Mouse (Mus musculus) retina, postnatal 7 days (tissue): ENCODE measurements at regions not wholly inside any gene's neighbourhood (a gene's known extent, or its start where the extent isn't known, plus 50 kb on each side); places are given as distances from the start of the nearest gene placed in this dataset.

Experiments
- DNase-seq: peaks from one replicate; pipeline ENCODE4 v3.0.0-alpha.2; 2012; ENCODE audit warnings: low read depth, low spot score

- DNase-seq = no peak
Measured at GRCm38 (mm10) chr3:147178746-147179145, 326.6 kb downstream of the Ttll7 start.

- DNase-seq = no peak
Measured at GRCm38 (mm10) chr3:147180711-147181110, 328.5 kb downstream of the Ttll7 start.

GRCm38 (mm10) chr3:147181501-147182365 is 329.6 kb downstream of the Ttll7 start:
- no peak for DNase-seq

- no peak for DNase-seq
Measured at GRCm38 (mm10) chr3:147182366-147182875, 330.3 kb downstream of the Ttll7 start.

- no peak for DNase-seq
Measured at GRCm38 (mm10) chr3:147183656-147184290, 331.6 kb downstream of the Ttll7 start.

- DNase-seq = no peak
Measured at GRCm38 (mm10) chr3:147189737-147190136, 337.6 kb downstream of the Ttll7 start.

- DNase-seq = no peak
Measured at GRCm38 (mm10) chr3:147196626-147197025, 344.5 kb downstream of the Ttll7 start.

GRCm38 (mm10) chr3:147197215-147197614 is 345.0 kb downstream of the Ttll7 start:
- no peak for DNase-seq

GRCm38 (mm10) chr3:147211127-147211940 is 359.2 kb downstream of the Ttll7 start:
- no peak for DNase-seq

- DNase-seq = no peak
Measured at GRCm38 (mm10) chr3:147228663-147229062, 376.5 kb downstream of the Ttll7 start.

GRCm38 (mm10) chr3:147230594-147230993 is 378.4 kb downstream of the Ttll7 start:
- DNase-seq = no peak

GRCm38 (mm10) chr3:147238398-147238797 is 386.2 kb downstream of the Ttll7 start:
- DNase-seq = no peak

GRCm38 (mm10) chr3:147240651-147241050 is 388.5 kb downstream of the Ttll7 start:
- DNase-seq = no peak

GRCm38 (mm10) chr3:147244911-147245430 is 392.8 kb downstream of the Ttll7 start:
- DNase-seq = no peak

GRCm38 (mm10) chr3:147246141-147246540 is 394.0 kb downstream of the Ttll7 start:
- no peak for DNase-seq

- DNase-seq = no peak
Measured at GRCm38 (mm10) chr3:147249466-147249865, 397.3 kb downstream of the Ttll7 start.

- DNase-seq = no peak
Measured at GRCm38 (mm10) chr3:147249906-147250305, 397.7 kb downstream of the Ttll7 start.

GRCm38 (mm10) chr3:147252226-147252788 is 400.1 kb downstream of the Ttll7 start:
- DNase-seq = no peak

GRCm38 (mm10) chr3:147252812-147253211 is 400.6 kb downstream of the Ttll7 start:
- no peak for DNase-seq

- no peak for DNase-seq
Measured at GRCm38 (mm10) chr3:147254454-147254853, 402.3 kb downstream of the Ttll7 start.

GRCm38 (mm10) chr3:147260958-147261595 is 408.9 kb downstream of the Ttll7 start:
- DNase-seq = no peak
